25 mouse cellular contexts compared by ENCODE assay signal in the genomic region with DNA sequence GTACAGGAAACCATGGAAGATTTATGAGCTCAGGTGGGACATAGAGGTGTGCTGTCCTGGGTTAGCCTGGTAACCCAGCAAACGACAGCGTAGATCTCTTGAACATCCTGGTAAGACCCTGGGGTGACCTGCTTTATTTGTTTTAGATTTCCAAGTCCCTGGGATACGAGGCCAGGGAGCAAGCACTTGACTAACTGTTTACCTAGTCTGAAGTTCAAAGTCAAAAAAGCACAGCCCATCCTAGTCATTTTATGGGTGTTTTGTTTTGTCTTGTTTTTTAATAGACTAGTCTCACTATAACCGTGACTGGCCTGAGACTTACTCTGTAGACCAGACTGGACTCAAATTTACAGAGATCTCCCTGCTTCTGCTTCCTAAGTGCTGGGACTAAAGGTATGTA.
A peak's percentile ranks its signal among the peaks of the same experiment; 100 is the strongest.
DNase-seq lines count a peak whose midpoint lies in the region; ATAC-seq and TF ChIP-seq lines count a peak whose summit lies in the region.
"Had no signal": no experiment of that assay in that cellular context is flagged by ENCODE, and none has a peak within 500 bp of the region (broad histone marks: within the 10 kb centered on the region; RNA-seq: fewer than 3 reads in every experiment).

No protein-coding gene starts in this region.

- H3K9me3 ChIP-seq in limb, embryonic 15.5 days: no peaks in the 10 kb centered on the region
- no peaks in the 10 kb centered on the region for H3K9me3 ChIP-seq in limb, embryonic 10.5 days (replicated peaks)
- H3K9me3 ChIP-seq in intestine, embryonic 15.5 days: no peaks in the 10 kb centered on the region
- no peaks in the 10 kb centered on the region for H3K9me3 ChIP-seq in intestine, postnatal 0 days (ENCODE audit: control insufficient read depth)
- no peaks in the 10 kb centered on the region for H3K9me3 ChIP-seq in lung, postnatal 0 days (ENCODE audit: low read length)
- H3K9me3 ChIP-seq: embryonic facial prominence, embryonic 15.5 days; forebrain, embryonic 10.5 days; heart, embryonic 10.5 days; hindbrain, embryonic 12.5 days had no signal

- no peak for TF ChIP-seq EP300 in lung, postnatal 0 days (IDR thresholded peaks at IDR 0.05)

- TF ChIP-seq CTCF in intestine, postnatal 0 days (IDR thresholded peaks at IDR 0.05; ENCODE audit: low read depth): no peak
- TF ChIP-seq CTCF in small intestine, adult 2 months (IDR thresholded peaks at IDR 0.05; ENCODE audit: extremely low read depth, insufficient read length, insufficient replicate concordance, low read depth, low read length): no peak
- no peak for TF ChIP-seq CTCF in lung, postnatal 0 days (IDR thresholded peaks at IDR 0.05)

- 0 out of 2 replicates have a peak, but pooled peaks cover 3% of the 10 kb centered on the region for H3K4me1 ChIP-seq in limb, embryonic 15.5 days
- peaks cover 5% of the 10 kb centered on the region; the same call in 1 of the 2 replicates for H3K4me1 ChIP-seq in limb, embryonic 10.5 days
- no peaks in the 10 kb centered on the region for H3K4me1 ChIP-seq in intestine, embryonic 15.5 days (replicated peaks)
- peaks cover 7% of the 10 kb centered on the region for H3K4me1 ChIP-seq in intestine, postnatal 0 days (replicated peaks; ENCODE audit: control insufficient read depth, insufficient read depth, low read length)
- peaks cover 30% of the 10 kb centered on the region for H3K4me1 ChIP-seq in small intestine, adult 2 months (ENCODE audit: control insufficient read depth, insufficient read depth, insufficient read length, low read length)
- no peaks in the 10 kb centered on the region for H3K4me1 ChIP-seq in lung, postnatal 0 days (ENCODE audit: insufficient read depth, low read depth, low read length)
- H3K4me1 ChIP-seq: embryonic facial prominence, embryonic 15.5 days; heart, embryonic 10.5 days; hindbrain, embryonic 12.5 days had no signal

- WGBS in limb, embryonic 15.5 days: 68% methylated on average over 4 of the region's 4 CpGs
- WGBS in limb, embryonic 10.5 days: 76% methylated on average over 4 of the region's 4 CpGs
- WGBS in intestine, embryonic 15.5 days: 37% methylated on average over 4 of the region's 4 CpGs
- WGBS in intestine, postnatal 0 days: 28% methylated on average over 4 of the region's 4 CpGs
- WGBS in small intestine, adult 2 months: 25% methylated on average over 4 of the region's 4 CpGs
- 40% methylated on average over 4 of the region's 4 CpGs for WGBS in lung, postnatal 0 days

- ATAC-seq in limb, embryonic 15.5 days (ENCODE audit: insufficient number of reproducible peaks, low FRiP score, low TSS enrichment, low read depth): no peak
- ATAC-seq in intestine, embryonic 15.5 days: peak; percentile 46
- peak; percentile 31 for ATAC-seq in intestine, postnatal 0 days
- no peak for ATAC-seq in lung, postnatal 0 days
- ATAC-seq: activated CD4-positive, CD25-positive, alpha-beta regulatory T cell, adult 4 months; forebrain, embryonic 14.5 days; Patski had no signal

- no peaks in the 10 kb centered on the region for H3K27me3 ChIP-seq in limb, embryonic 15.5 days
- no peaks in the 10 kb centered on the region for H3K27me3 ChIP-seq in limb, embryonic 10.5 days (ENCODE audit: low read depth, poor library complexity, severe bottlenecking)
- H3K27me3 ChIP-seq in intestine, embryonic 15.5 days (replicated peaks): no peaks in the 10 kb centered on the region
- no peaks in the 10 kb centered on the region for H3K27me3 ChIP-seq in intestine, postnatal 0 days (replicated peaks; ENCODE audit: control insufficient read depth, insufficient read depth, low read length)
- H3K27me3 ChIP-seq in small intestine, adult 2 months (ENCODE audit: control insufficient read depth, insufficient read depth, low read length): no peaks in the 10 kb centered on the region
- H3K27me3 ChIP-seq in lung, postnatal 0 days (replicated peaks; ENCODE audit: insufficient read depth, low read length): no peaks in the 10 kb centered on the region
- H3K27me3 ChIP-seq: CH12.LX; embryonic facial prominence, embryonic 15.5 days; hindbrain, embryonic 12.5 days; Patski had no signal

- no peak overlapping the region for H3K27ac ChIP-seq in limb, embryonic 15.5 days
- no peak overlapping the region for H3K27ac ChIP-seq in limb, embryonic 10.5 days
- H3K27ac ChIP-seq in intestine, embryonic 15.5 days: no peak overlapping the region
- H3K27ac ChIP-seq in intestine, postnatal 0 days (ENCODE audit: low read depth, low read length): 0 out of 2 replicates have a peak overlapping the region, but pooled peaks have one; percentile 24
- peak overlapping the region; percentile 72 for H3K27ac ChIP-seq in small intestine, adult 2 months (ENCODE audit: insufficient read depth, low read depth, low read length)
- no peak overlapping the region for H3K27ac ChIP-seq in lung, postnatal 0 days (ENCODE audit: low read length)
- H3K27ac ChIP-seq: embryonic facial prominence, embryonic 15.5 days; forebrain, embryonic 10.5 days; gastrocnemius, adult 2 months; heart, embryonic 10.5 days; hindbrain, embryonic 12.5 days had no signal

- no peaks in the 10 kb centered on the region; the same call in 1 of the 2 replicates for H3K36me3 ChIP-seq in limb, embryonic 15.5 days
- no peaks in the 10 kb centered on the region for H3K36me3 ChIP-seq in limb, embryonic 10.5 days
- no peaks in the 10 kb centered on the region for H3K36me3 ChIP-seq in intestine, embryonic 15.5 days
- no peaks in the 10 kb centered on the region for H3K36me3 ChIP-seq in intestine, postnatal 0 days (ENCODE audit: control insufficient read depth, insufficient read depth)
- H3K36me3 ChIP-seq in small intestine, adult 2 months (ENCODE audit: control insufficient read depth, insufficient read depth, low read length): no peaks in the 10 kb centered on the region
- no peaks in the 10 kb centered on the region for H3K36me3 ChIP-seq in lung, postnatal 0 days (ENCODE audit: insufficient read depth, low read length)
- H3K36me3 ChIP-seq: embryonic facial prominence, embryonic 15.5 days; heart, embryonic 10.5 days; hindbrain, embryonic 12.5 days had no signal

- no peak for DNase-seq in limb, embryonic 10.5 days (ENCODE audit: low spot score)
- no peak for DNase-seq in lung, postnatal 0 days (ENCODE audit: low spot score)
- no peak for DNase-seq in gastrocnemius, postnatal 25 days
- DNase-seq: adrenal gland, adult 2 months; adrenal gland, postnatal 25 days; cerebellum, adult 2 months; cerebellum, postnatal 14 days; embryo, embryonic 11 days; gastrocnemius, adult 2 months; heart, adult 18-20 months; heart, postnatal 10 days; heart, postnatal 4 days had no signal

- H3K9ac ChIP-seq in limb, embryonic 15.5 days: no peak overlapping the region
- no peak overlapping the region for H3K9ac ChIP-seq in intestine, embryonic 15.5 days
- H3K9ac ChIP-seq in intestine, postnatal 0 days (ENCODE audit: low read depth, low read length): no peak overlapping the region
- no peak overlapping the region for H3K9ac ChIP-seq in lung, postnatal 0 days (replicated peaks; ENCODE audit: low read depth)
- H3K9ac ChIP-seq: embryonic facial prominence, embryonic 15.5 days; hindbrain, embryonic 12.5 days had no signal

- TF ChIP-seq POLR2A in small intestine, adult 2 months (IDR thresholded peaks at IDR 0.05; ENCODE audit: low read depth, low read length): no peak

- no peak overlapping the region for H3K4me2 ChIP-seq in limb, embryonic 15.5 days
- H3K4me2 ChIP-seq in intestine, embryonic 15.5 days (replicated peaks): no peak overlapping the region
- no peak overlapping the region for H3K4me2 ChIP-seq in intestine, postnatal 0 days (replicated peaks; ENCODE audit: low read depth)
- H3K4me2 ChIP-seq in lung, postnatal 0 days (replicated peaks; ENCODE audit: low read depth, low read length): no peak overlapping the region
- H3K4me2 ChIP-seq: embryonic facial prominence, embryonic 15.5 days; hindbrain, embryonic 12.5 days had no signal

- H3K4me3 ChIP-seq in limb, embryonic 15.5 days: 0 out of 2 replicates have a peak overlapping the region, but pooled peaks have one; percentile 3
- H3K4me3 ChIP-seq in limb, embryonic 10.5 days: no peak overlapping the region
- no peak overlapping the region for H3K4me3 ChIP-seq in intestine, embryonic 15.5 days (replicated peaks)
- no peak overlapping the region for H3K4me3 ChIP-seq in intestine, postnatal 0 days (ENCODE audit: low read depth, low read length)
- H3K4me3 ChIP-seq in small intestine, adult 2 months (ENCODE audit: low read depth, low read length): no peak overlapping the region
- no peak overlapping the region for H3K4me3 ChIP-seq in lung, postnatal 0 days (ENCODE audit: low read depth, low read length)
- H3K4me3 ChIP-seq: embryonic facial prominence, embryonic 15.5 days; erythroblast, embryonic 14.5 days; forebrain, embryonic 10.5 days; gastrocnemius, adult 2 months; heart, embryonic 10.5 days; hindbrain, embryonic 12.5 days had no signal

Comparison
In these comparisons a context has a peak if more than half of its experiments do, and no peak if none do; other contexts are left out.
1. H3K27ac ChIP-seq: peak in intestine, postnatal 0 days (single experiment) and small intestine, adult 2 months (single experiment); none in limb, embryonic 15.5 days (single experiment), limb, embryonic 10.5 days (single experiment), intestine, embryonic 15.5 days (single experiment) and lung, postnatal 0 days (single experiment).
2. ATAC-seq: peak in intestine, embryonic 15.5 days (single experiment) and intestine, postnatal 0 days (single experiment); none in limb, embryonic 15.5 days (single experiment) and lung, postnatal 0 days (single experiment).